Mouse (Mus musculus) kidney, adult 2 months (tissue): ENCODE measurements around the gene Depdc5.
"Not testable (repeated sequence)": the region's sequence is repeated elsewhere in the genome, so short reads cannot be mapped to it uniquely, and the experiment has no call there.

Experiments used
- CTCF ChIP-seq: fragments of 200-500 bp; conservative IDR thresholded peaks from 2 replicates; pipeline ENCODE4 v1.5.1; 2011; ENCODE audit warnings: low read depth, mild to moderate bottlenecking, control low read depth, low read length, moderate library complexity, mixed read lengths; ENCODE audit not compliant: insufficient read depth, insufficient read length
- POLR2A ChIP-seq: fragments of 200-500 bp; IDR thresholded peaks from one replicate; pipeline ENCODE4 v1.6.1; 2011; ENCODE audit warnings: low read depth, low read length, control low read depth

DNA sequence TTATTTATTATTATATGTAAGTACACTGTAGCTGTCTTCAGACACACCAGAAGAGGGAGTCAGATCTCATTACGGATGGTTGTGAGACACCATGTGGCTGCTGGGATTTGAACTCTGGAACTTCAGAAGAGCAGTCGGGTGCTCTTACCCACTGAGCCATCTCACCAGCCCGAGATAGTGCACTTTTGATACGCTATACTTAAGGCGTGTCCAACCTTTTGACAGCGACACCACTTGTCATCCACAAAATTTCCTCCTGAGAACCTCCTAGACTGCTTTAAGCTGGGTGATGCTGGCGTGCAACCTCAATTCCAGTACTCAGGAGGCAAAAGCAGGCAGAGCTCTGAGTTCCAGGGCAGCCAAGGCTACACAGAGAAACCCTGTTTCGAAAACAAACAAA, 170.1 kb downstream of the Depdc5 start:
- not testable (repeated sequence) for TF ChIP-seq CTCF, POLR2A
